Mouse (Mus musculus) limb, embryonic 11.5 days (tissue): ENCODE data around the gene Herc2. TPM values are rescaled to one million over a fixed set of nuclear protein-coding genes. Genes with fewer than 3 reads are reported as not detected.

ENCODE experiments used
- ATAC-seq: fragments of 200-750 bp; cut with Nextera tagmentation; 2 replicates; pipeline ENCODE4 v1.8.0; 2017; ENCODE audit warnings: low read depth; ENCODE audit not compliant: insufficient number of reproducible peaks, low FRiP score, low TSS enrichment
- DNase-seq: peaks from one replicate; pipeline ENCODE4 v3.0.0-alpha.2; 2015; ENCODE audit warnings: low spot score
- H3K27ac ChIP-seq: fragments of 300-500 bp; sonication (generic); replicated peaks from 2 replicates; pipeline ENCODE4 v1.5.1; 2014; ENCODE audit warnings: low read depth, mild to moderate bottlenecking, low read length
- H3K27me3 ChIP-seq: fragments of 300-500 bp; sonication (generic); 2 replicates; pipeline ENCODE4 v1.6.1; 2014; ENCODE audit warnings: mild to moderate bottlenecking, low read length, mixed read lengths; ENCODE audit not compliant: control insufficient read depth, insufficient read depth
- H3K36me3 ChIP-seq: fragments of 300-500 bp; sonication (generic); 2 replicates; pipeline ENCODE4 v1.6.1; 2014; ENCODE audit warnings: mild to moderate bottlenecking, low read length, moderate library complexity, mixed read lengths; ENCODE audit not compliant: control insufficient read depth, insufficient read depth
- H3K4me1 ChIP-seq: fragments of 300-500 bp; sonication (generic); 2 replicates; pipeline ENCODE4 v1.6.1; 2014; ENCODE audit warnings: low read length, mixed read lengths; ENCODE audit not compliant: control insufficient read depth, insufficient read depth
- H3K4me2 ChIP-seq: fragments of 300-500 bp; sonication (generic); 2 replicates; pipeline ENCODE4 v1.6.1; 2014; ENCODE audit warnings: low read depth, mild to moderate bottlenecking, moderate library complexity; ENCODE audit not compliant: severe bottlenecking
- H3K4me3 ChIP-seq: fragments of 300-500 bp; sonication (generic); 2 replicates; pipeline ENCODE4 v1.5.1; 2014; ENCODE audit warnings: low read depth, low read length
- H3K9ac ChIP-seq: fragments of 300-500 bp; sonication (generic); 2 replicates; pipeline ENCODE4 v1.6.1; 2014; ENCODE audit warnings: mild to moderate bottlenecking, low read length
- H3K9me3 ChIP-seq: fragments of 300-500 bp; sonication (generic); 2 replicates; pipeline ENCODE4 v1.6.1; 2016; ENCODE audit warnings: low read length; ENCODE audit not compliant: control insufficient read depth
- WGBS: fragments of 180-500 bp; shearing (Covaris S2); extraction: QIAGEN DNeasy Blood & Tissue Kit; methylation state at CpG from one replicate; pipeline ENCODE4 v1.1.7; 2014; 5-methylcytosine and 5-hydroxymethylcytosine counted together
- polyA plus RNA-seq: library from polyadenylated mRNA; unstranded; fragments of >200 nt; fragmentation: Nextera tagmentation; extraction: Ambion mirVana; gene quantifications from 2 replicates; pipeline ENCODE4 v1.2.1, GENCODE M21; 2014

Herc2 gene
- polyA plus RNA-seq, 1 experiment from 2014 or later, result 21.5 TPM

DNA sequence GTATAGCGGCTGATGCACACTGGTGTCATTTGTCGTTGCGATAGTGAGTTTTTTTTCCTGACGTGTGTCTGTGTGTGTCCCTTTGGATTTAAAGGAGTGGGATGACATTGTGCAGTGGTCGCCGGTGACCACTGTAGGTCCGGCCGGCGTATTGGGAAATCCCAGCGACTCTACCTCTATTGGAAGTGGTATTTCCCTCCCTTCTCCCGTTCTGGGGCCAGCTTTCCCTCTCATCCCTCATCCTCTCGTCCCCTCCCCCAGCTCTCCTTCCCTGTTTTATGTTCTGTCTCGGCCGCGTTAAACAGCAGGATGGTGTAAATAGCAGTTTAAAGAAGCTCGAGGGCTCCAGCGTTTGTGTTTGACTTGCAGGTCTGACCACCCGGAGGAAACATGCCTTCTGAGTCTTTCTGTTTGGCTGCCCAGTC, 503 bp downstream of the Herc2 start:
- peak overlapping the region; percentile 62 for H3K4me3 ChIP-seq
- peak; percentile 41 for ATAC-seq
- no peaks in the 10 kb centered on the region for H3K9me3 ChIP-seq
- peak overlapping the region; percentile 78 for H3K27ac ChIP-seq
- peak overlapping the region; percentile 73 for H3K9ac ChIP-seq
- no peaks in the 10 kb centered on the region for H3K36me3 ChIP-seq
- no peak for DNase-seq
- WGBS, result 0% methylated on average over 18 of the region's 18 CpGs
- no peaks in the 10 kb centered on the region for H3K4me1 ChIP-seq
- no peaks in the 10 kb centered on the region for H3K27me3 ChIP-seq
- peak overlapping the region; percentile 66 for H3K4me2 ChIP-seq

DNA sequence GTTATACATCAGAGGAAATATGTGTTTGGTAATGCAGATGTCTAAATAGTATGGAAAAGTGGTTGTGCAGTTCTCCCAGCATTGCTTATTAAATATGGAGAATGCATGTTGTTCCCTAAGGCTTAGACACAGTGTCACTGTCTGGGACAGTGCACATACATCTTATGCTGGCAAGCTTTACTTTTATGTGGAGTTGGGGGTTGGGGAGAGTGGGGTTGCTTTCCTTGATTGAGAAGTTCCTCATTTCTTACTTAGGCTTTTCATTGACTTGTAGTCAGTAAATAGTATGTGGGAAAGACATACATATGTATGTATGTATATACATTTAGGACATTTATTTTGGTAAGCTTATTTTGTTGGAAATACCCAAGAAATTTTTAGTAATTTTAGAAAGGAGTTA, 3.0 kb downstream of the Herc2 start:
- Histone ChIP-seq H3K9ac (no peak overlapping the region), H3K9me3 (no peaks in the 10 kb centered on the region), H3K4me2 (no peak overlapping the region), H3K27me3 (no peaks in the 10 kb centered on the region), H3K27ac (no peak overlapping the region), H3K4me1 (no peaks in the 10 kb centered on the region), H3K4me3 (no peak overlapping the region), H3K36me3 (peaks cover 4% of the 10 kb centered on the region; the same call in 1 of the 2 replicates)
- no peak for ATAC-seq
- DNase-seq, result no peak

DNA sequence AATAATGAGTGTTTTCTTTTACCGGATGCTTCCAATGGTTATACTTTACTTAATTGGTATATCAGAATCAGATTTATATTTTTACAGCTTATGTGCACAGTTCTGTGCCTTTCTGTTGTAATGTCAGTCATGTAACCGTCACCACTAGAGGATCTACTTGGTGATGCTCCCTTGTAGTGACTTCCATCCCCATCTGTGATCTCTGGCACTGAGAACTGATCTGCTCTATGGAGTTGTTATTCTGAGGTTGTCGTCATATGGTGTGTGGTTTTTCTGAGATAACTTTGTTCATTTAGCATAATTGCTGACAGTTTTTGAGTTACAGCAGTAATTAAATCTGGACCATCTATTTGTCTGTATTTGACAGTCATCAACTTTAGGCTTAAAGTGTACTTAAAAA, 5.3 kb downstream of the Herc2 start:
- no peak overlapping the region for H3K9ac ChIP-seq
- no peaks in the 10 kb centered on the region for H3K9me3 ChIP-seq
- no peak overlapping the region for H3K27ac ChIP-seq
- peaks cover 4% of the 10 kb centered on the region; the same call in 1 of the 2 replicates for H3K36me3 ChIP-seq
- WGBS, result 90% methylated on average over 3 of the region's 3 CpGs
- DNase-seq (no peak), ATAC-seq (no peak)
- H3K4me3 ChIP-seq, result no peak overlapping the region
- no peak overlapping the region for H3K4me2 ChIP-seq
- no peaks in the 10 kb centered on the region for H3K4me1 ChIP-seq
- no peaks in the 10 kb centered on the region for H3K27me3 ChIP-seq

DNA sequence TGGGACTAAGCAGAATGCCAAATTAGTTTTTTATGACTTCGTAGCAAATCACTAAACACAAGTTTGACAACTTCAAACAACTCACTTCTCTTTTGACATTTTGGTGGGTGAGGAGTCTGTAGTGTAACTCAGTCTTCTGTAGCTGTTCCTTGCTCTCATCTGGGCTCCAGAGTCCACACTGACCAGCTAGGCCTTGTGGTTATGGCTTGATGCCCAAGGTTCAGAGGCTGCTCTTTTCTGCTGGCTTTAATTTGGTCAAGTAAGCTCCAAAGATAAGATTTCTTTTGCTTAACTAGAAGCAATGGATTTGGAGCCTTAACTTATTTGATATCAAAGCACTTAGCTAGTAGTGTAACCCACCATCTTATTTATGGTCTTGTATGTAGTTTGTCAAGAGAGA, 14.9 kb downstream of the Herc2 start:
- 83% methylated on average over 1 of the region's 1 CpGs for WGBS
- ATAC-seq (no peak), DNase-seq (no peak)
- Histone ChIP-seq H3K9ac (no peak overlapping the region), H3K4me3 (no peak overlapping the region), H3K36me3 (no peaks in the 10 kb centered on the region), H3K4me1 (no peaks in the 10 kb centered on the region), H3K27me3 (no peaks in the 10 kb centered on the region), H3K27ac (no peak overlapping the region), H3K4me2 (no peak overlapping the region), H3K9me3 (no peaks in the 10 kb centered on the region)

DNA sequence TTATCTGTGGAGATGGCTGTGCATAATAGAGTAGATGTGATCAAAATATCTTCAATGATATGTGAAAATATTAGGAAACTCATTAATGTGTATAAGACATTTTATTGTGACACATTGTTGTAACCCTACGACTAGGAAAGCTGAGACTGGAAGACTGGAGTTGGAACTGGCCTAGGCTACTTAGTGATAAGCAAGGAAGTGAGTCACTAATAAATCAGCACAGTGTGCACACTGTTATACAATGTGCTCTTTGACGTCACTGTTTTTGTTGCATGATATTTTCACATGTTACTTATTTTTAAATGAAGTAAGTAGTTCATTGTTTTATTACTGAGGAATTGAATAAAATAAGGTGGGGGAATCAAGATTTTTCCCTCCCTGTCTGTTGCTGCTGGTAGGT, 16.1 kb downstream of the Herc2 start:
- H3K27me3 ChIP-seq, result no peaks in the 10 kb centered on the region

DNA sequence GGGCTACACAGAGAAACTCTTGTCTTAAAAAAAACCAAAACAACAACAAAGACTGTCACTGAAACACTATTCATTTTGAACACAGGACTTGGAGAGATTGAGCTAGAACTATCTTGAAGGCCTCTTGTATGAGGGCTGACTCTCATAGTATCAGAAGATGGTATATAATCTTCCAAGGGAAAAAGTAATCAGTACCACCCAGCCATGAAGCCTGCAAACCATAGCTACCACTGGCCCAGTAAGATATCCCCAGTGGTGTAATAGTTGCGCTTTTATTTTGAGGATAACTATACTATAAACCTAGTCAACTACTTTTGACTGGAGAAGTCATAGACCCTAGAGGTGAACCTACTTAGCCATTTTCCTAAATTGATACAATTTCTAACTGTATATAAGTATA, 16.6 kb downstream of the Herc2 start:
- no peak for DNase-seq
- Histone ChIP-seq H3K4me2 (no peak overlapping the region), H3K4me1 (no peaks in the 10 kb centered on the region), H3K36me3 (no peaks in the 10 kb centered on the region), H3K27ac (no peak overlapping the region), H3K27me3 (no peaks in the 10 kb centered on the region), H3K4me3 (no peak overlapping the region), H3K9ac (no peak overlapping the region), H3K9me3 (no peaks in the 10 kb centered on the region)
- WGBS, result 97% methylated on average over 1 of the region's 1 CpGs
- no peak for ATAC-seq

More for the DNA sequence above, 16.1 kb downstream of the Herc2 start:
- Histone ChIP-seq H3K36me3 (no peaks in the 10 kb centered on the region), H3K4me2 (no peak overlapping the region), H3K27ac (no peak overlapping the region), H3K4me1 (no peaks in the 10 kb centered on the region), H3K9me3 (no peaks in the 10 kb centered on the region), H3K4me3 (no peak overlapping the region), H3K9ac (no peak overlapping the region)
- no peak for DNase-seq
- WGBS, result 84% methylated on average over 2 of the region's 2 CpGs
- ATAC-seq, result no peak

DNA sequence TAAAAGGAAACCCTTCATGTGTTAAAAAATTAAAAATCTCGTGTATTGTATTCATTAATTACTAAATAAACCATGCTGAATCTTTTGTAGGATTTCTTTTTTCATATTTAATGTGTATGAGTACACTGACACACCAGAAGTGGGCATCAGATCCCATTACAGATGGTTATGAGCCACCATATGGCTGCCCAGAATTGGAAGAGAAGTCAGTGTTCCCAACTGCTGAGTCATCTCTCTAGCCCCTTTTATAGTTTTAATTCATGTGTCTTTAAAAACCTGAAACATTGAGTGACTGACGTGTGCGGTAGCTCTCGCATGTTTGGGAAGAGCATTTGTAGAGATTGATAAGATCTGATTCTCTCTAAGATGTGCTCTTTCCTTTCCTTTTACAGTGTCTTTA, 21.7 kb downstream of the Herc2 start:
- ATAC-seq (no peak), DNase-seq (no peak)
- no peaks in the 10 kb centered on the region for H3K4me1 ChIP-seq
- 92% methylated on average over 4 of the region's 4 CpGs for WGBS
- H3K27ac ChIP-seq, result no peak overlapping the region
- no peaks in the 10 kb centered on the region for H3K9me3 ChIP-seq
- H3K4me3 ChIP-seq, result no peak overlapping the region
- no peak overlapping the region for H3K4me2 ChIP-seq
- no peaks in the 10 kb centered on the region for H3K27me3 ChIP-seq
- H3K36me3 ChIP-seq, result no peaks in the 10 kb centered on the region
- no peak overlapping the region for H3K9ac ChIP-seq

DNA sequence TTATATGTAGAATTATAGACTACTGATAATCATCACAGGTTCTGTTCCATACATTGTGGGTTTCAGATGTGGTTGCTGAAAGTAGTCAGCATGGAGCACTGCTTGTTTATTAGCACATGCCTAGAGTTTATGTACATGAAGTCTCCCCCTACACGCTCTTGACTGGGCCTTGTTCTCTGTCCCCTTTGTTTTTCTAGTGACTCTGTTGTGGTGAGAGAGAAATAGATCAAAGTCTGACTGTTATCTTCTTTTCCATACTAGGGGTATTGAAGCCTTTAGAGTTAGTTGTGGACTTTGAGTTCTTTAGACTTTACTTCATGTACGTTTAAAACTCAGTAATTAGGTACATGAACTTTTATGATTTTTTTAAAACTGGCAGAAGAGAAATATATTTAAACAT, 33.0 kb downstream of the Herc2 start:
- DNase-seq (no peak), ATAC-seq (no peak)
- no peak overlapping the region for H3K4me2 ChIP-seq
- no peaks in the 10 kb centered on the region for H3K4me1 ChIP-seq
- H3K4me3 ChIP-seq, result no peak overlapping the region
- H3K27ac ChIP-seq, result no peak overlapping the region
- H3K36me3 ChIP-seq, result no peaks in the 10 kb centered on the region; the same call in 1 of the 2 replicates
- no peak overlapping the region for H3K9ac ChIP-seq
- no peaks in the 10 kb centered on the region for H3K9me3 ChIP-seq
- no peaks in the 10 kb centered on the region for H3K27me3 ChIP-seq
- WGBS, result 87% methylated on average over 2 of the region's 2 CpGs

DNA sequence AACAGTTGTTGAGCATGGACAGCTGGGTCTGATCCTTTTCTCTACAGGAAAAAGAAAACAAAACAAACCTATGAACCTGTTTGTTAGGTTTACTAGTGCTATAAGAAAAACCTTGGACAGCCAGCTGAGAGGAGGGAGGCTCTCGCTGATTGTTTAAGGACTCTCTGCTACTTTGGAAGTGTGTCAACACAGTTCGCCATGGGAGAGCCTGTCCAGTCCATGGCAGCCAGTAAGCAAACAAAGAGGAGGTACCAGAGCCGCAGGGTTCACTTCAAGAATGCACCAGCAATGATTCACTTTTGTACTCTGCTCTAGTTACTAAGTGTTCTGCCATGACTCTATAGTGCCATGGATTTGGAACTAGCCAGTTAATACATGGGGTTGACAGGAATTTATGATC, 39.1 kb downstream of the Herc2 start:
- DNase-seq (no peak), ATAC-seq (no peak)
- Histone ChIP-seq H3K36me3 (peaks cover 4% of the 10 kb centered on the region; the same call in 1 of the 2 replicates), H3K27ac (no peak overlapping the region), H3K4me3 (no peak overlapping the region), H3K4me2 (no peak overlapping the region), H3K9me3 (no peaks in the 10 kb centered on the region), H3K9ac (no peak overlapping the region), H3K27me3 (no peaks in the 10 kb centered on the region), H3K4me1 (no peaks in the 10 kb centered on the region)
- 99% methylated on average over 3 of the region's 3 CpGs for WGBS
